Mouse (Mus musculus) monocyte, adult 2 months (primary cell): Measurements from ENCODE around the gene Lrrc10.
A peak's percentile ranks its signal among the peaks of the same experiment; 100 is the strongest.
"Not testable (repeated sequence)": the region's sequence is repeated elsewhere in the genome, so short reads cannot be mapped to it uniquely, and the experiment has no call there.

Experiments
- DNase-seq, 2 experiments: peaks; one replicate each; pipeline ENCODE4 v3.0.0; 2022; ENCODE audit warnings: low spot score in 2 of 2, low read depth in 1 of 2

Gene Lrrc10

GRCm38 (mm10) chr10:117042295-117042694 is 2.8 kb upstream of the Lrrc10 start:
- DNase-seq = no peak

- DNase-seq = not testable (repeated sequence)
These were observed 1.5 kb upstream of the Lrrc10 start for GRCm38 (mm10) chr10:117043497-117044166.

GRCm38 (mm10) chr10:117049253-117049652 is 4.1 kb downstream of the Lrrc10 start:
- no peak for DNase-seq

GRCm38 (mm10) chr10:117049961-117050597 is 4.9 kb downstream of the Lrrc10 start:
- DNase-seq = no peak

GRCm38 (mm10) chr10:117055668-117056067 is 10.5 kb downstream of the Lrrc10 start:
- no peak for DNase-seq

GRCm38 (mm10) chr10:117062894-117063253 is 17.7 kb downstream of the Lrrc10 start:
- no peak for DNase-seq

GRCm38 (mm10) chr10:117063254-117064021 is 18.3 kb downstream of the Lrrc10 start, which contains the start of gene Cct2:
Gene Cct2 (minus strand): TSS chr10:117063814.
- DNase-seq = peak; percentile 58 to 85

- no peak for DNase-seq
These were observed 18.9 kb downstream of the Lrrc10 start for GRCm38 (mm10) chr10:117064076-117064475.

GRCm38 (mm10) chr10:117069109-117069508 is 24.0 kb downstream of the Lrrc10 start:
- no peak for DNase-seq

GRCm38 (mm10) chr10:117072191-117072888 is 27.2 kb downstream of the Lrrc10 start:
- DNase-seq = no peak

GRCm38 (mm10) chr10:117073176-117073575 is 28.0 kb downstream of the Lrrc10 start:
- DNase-seq = no peak

GRCm38 (mm10) chr10:117078284-117078683 is 33.1 kb downstream of the Lrrc10 start:
- peak; percentile 18 to 24 for DNase-seq

- DNase-seq = no peak
These were observed 36.2 kb downstream of the Lrrc10 start for GRCm38 (mm10) chr10:117081326-117081725.

- DNase-seq = no peak
These were observed 36.8 kb downstream of the Lrrc10 start for GRCm38 (mm10) chr10:117081914-117082359.

GRCm38 (mm10) chr10:117089628-117090027 is 44.5 kb downstream of the Lrrc10 start:
- DNase-seq = no peak

GRCm38 (mm10) chr10:117094504-117095329 is 49.6 kb downstream of the Lrrc10 start:
- no peak for DNase-seq

- DNase-seq = no peak
These were observed 51.0 kb downstream of the Lrrc10 start for GRCm38 (mm10) chr10:117096096-117096495.
